Mouse (Mus musculus) small intestine, adult 2 months (tissue): ENCODE data around the gene Abhd5. TPM values are rescaled to one million over a fixed set of nuclear protein-coding genes. Genes with fewer than 3 reads are reported as not detected.

Experiments
- H3K27ac ChIP-seq: fragments of 200-500 bp; 2 replicates; pipeline ENCODE4 v1.5.1; 2012; ENCODE audit warnings: low read depth, low read length, control low read depth, inconsistent platforms; ENCODE audit not compliant: insufficient read depth
- H3K27me3 ChIP-seq: fragments of 200-500 bp; 2 replicates; pipeline ENCODE4 v1.6.1; 2012; ENCODE audit warnings: mild to moderate bottlenecking, moderate library complexity, low read length, inconsistent platforms; ENCODE audit not compliant: control insufficient read depth, insufficient read depth
- H3K36me3 ChIP-seq: fragments of 200-500 bp; 2 replicates; pipeline ENCODE4 v1.6.1; 2012; ENCODE audit warnings: mild to moderate bottlenecking, low read length, control low read depth, inconsistent platforms; ENCODE audit not compliant: control insufficient read depth, insufficient read depth
- H3K4me1 ChIP-seq: fragments of 200-500 bp; 2 replicates; pipeline ENCODE4 v1.6.1; 2012; ENCODE audit warnings: low read length, inconsistent platforms, mixed read lengths; ENCODE audit not compliant: control insufficient read depth, insufficient read depth, insufficient read length
- H3K4me3 ChIP-seq: fragments of 200-500 bp; 2 replicates; pipeline ENCODE4 v1.5.1; 2012; ENCODE audit warnings: low read depth, mild to moderate bottlenecking, control low read depth, inconsistent platforms, low read length, moderate library complexity
- CTCF ChIP-seq: fragments of 200-500 bp; IDR thresholded peaks from 2 replicates; pipeline ENCODE4 v1.5.1; 2012; ENCODE audit warnings: low read depth, mild to moderate bottlenecking, control low read depth, inconsistent platforms, low read length, moderate library complexity, mixed read lengths; ENCODE audit not compliant: insufficient replicate concordance, insufficient read length; ENCODE audit errors: extremely low read depth
- POLR2A ChIP-seq: fragments of 200-500 bp; IDR thresholded peaks from 2 replicates; pipeline ENCODE4 v1.6.1; 2012; ENCODE audit warnings: low read depth, mild to moderate bottlenecking, control low read depth, inconsistent platforms, low read length, moderate library complexity
- WGBS: fragments of 180-500 bp; shearing (Covaris S2); methylation state at CpG from one replicate; pipeline ENCODE4 v1.1.7; 2018; 5-methylcytosine and 5-hydroxymethylcytosine counted together
- polyA plus RNA-seq: library from polyadenylated mRNA; depleted of rRNA; stranded (reverse); fragments of >200 nt; gene quantifications from 2 replicates; pipeline ENCODE4 v1.2.3, GENCODE M21; 2012

The Abhd5 gene
- polyA plus RNA-seq, 1 experiment: 9.2 TPM

DNA sequence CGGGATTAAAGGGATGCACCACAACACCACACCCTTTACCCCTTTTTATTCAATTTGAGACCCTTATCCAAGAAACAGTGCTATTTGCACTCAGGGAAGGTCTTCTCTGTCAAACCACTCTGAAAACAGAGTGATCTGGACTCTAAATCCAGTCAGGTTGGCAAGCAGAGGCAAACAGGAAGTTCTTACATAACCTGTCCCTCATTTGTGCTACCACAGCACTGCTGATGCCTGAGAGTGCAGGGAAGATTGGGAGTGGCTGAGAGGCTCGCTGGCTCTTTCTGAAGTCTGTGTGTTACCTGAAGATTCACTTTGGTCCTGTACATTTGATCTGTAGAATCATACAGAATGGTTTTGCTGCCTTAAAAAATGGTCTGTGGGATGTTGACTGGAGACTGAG lies 14.7 kb upstream of the Abhd5 start:
- Histone ChIP-seq H3K4me3 (no peak overlapping the region), H3K27me3 (no peaks in the 10 kb centered on the region), H3K27ac (no peak overlapping the region), H3K4me1 (peaks cover 4% of the 10 kb centered on the region), H3K36me3 (no peaks in the 10 kb centered on the region)
- 41% methylated on average over 2 of the region's 2 CpGs for WGBS
- TF ChIP-seq CTCF: no peak
- TF ChIP-seq POLR2A: no peak

GRCm38 (mm10) chr9:122337510-122337931 lies 13.9 kb upstream of the Abhd5 start:
- Histone ChIP-seq H3K4me1 (peaks cover 4% of the 10 kb centered on the region), H3K27me3 (no peaks in the 10 kb centered on the region), H3K27ac (no peak overlapping the region), H3K4me3 (no peak overlapping the region), H3K36me3 (no peaks in the 10 kb centered on the region)
- 19% methylated on average over 8 of the region's 8 CpGs for WGBS
- TF ChIP-seq POLR2A (no peak), CTCF (no peak)

GRCm38 (mm10) chr9:122339972-122340371 lies 11.4 kb upstream of the Abhd5 start:
- no peaks in the 10 kb centered on the region for H3K27me3 ChIP-seq
- peaks cover 4% of the 10 kb centered on the region for H3K4me1 ChIP-seq
- H3K4me3 ChIP-seq: no peak overlapping the region
- no peaks in the 10 kb centered on the region for H3K36me3 ChIP-seq
- 42% methylated on average over 5 of the region's 5 CpGs for WGBS
- TF ChIP-seq CTCF (no peak), POLR2A (no peak)
- no peak overlapping the region for H3K27ac ChIP-seq

- Histone ChIP-seq H3K4me3 (no peak overlapping the region), H3K27ac (no peak overlapping the region), H3K27me3 (no peaks in the 10 kb centered on the region), H3K4me1 (no peaks in the 10 kb centered on the region), H3K36me3 (no peaks in the 10 kb centered on the region)
- WGBS: 77% methylated on average over 7 of the region's 7 CpGs
- TF ChIP-seq CTCF (no peak), POLR2A (no peak)
Observed at GRCm38 (mm10) chr9:122343399-122343798, 8.0 kb upstream of the Abhd5 start.

DNA sequence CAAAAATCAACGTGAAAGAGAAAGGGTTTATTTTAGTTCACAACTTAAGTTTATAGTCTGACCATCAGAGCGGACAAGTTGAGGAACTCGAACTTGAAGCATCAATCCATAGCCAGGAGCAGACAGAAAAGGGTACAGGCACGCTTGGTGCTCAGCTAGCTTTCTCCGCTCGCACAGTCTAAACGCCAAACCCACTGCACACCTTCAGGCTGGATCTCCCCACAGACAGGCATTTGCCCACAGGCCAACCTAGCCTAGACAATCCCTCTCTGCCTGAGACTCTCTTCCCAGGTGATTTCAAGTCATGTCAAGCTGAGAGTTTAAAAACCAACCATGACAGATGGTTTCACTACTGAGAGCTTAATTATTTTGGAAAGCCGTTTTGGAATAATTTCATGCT lies 6.8 kb upstream of the Abhd5 start:
- TF ChIP-seq CTCF: no peak
- no peak for TF ChIP-seq POLR2A
- 85% methylated on average over 8 of the region's 8 CpGs for WGBS
- Histone ChIP-seq H3K4me3 (no peak overlapping the region), H3K27me3 (no peaks in the 10 kb centered on the region), H3K4me1 (no peaks in the 10 kb centered on the region), H3K27ac (no peak overlapping the region), H3K36me3 (no peaks in the 10 kb centered on the region)

- no peaks in the 10 kb centered on the region for H3K4me1 ChIP-seq
- no peaks in the 10 kb centered on the region for H3K36me3 ChIP-seq
- H3K27me3 ChIP-seq: no peaks in the 10 kb centered on the region
- no peak overlapping the region for H3K4me3 ChIP-seq
- WGBS: 76% methylated on average over 3 of the region's 3 CpGs
- no peak for TF ChIP-seq POLR2A
- TF ChIP-seq CTCF: no peak
- H3K27ac ChIP-seq: no peak overlapping the region
Observed at GRCm38 (mm10) chr9:122345291-122345690, 6.1 kb upstream of the Abhd5 start.

DNA sequence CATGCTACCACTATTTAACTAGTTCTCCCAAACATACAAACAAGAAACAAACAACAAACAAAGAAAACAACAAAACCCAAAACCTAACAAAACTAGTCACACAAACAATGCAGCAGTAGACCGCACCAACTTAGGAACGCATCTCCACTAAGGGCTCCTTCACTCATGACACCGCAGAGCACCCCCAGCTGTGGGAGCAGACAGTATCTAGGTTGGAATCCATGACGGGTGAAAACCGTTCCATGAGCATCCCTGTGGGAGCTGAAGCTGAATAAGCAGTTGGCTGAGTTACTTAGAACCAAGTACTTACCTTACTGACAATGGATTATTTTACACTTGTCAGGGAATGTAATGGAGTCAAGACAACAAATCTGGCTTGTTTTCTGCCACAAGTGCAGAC lies 5.3 kb upstream of the Abhd5 start:
- H3K36me3 ChIP-seq: no peaks in the 10 kb centered on the region
- TF ChIP-seq CTCF (no peak), POLR2A (no peak)
- H3K4me3 ChIP-seq: no peak overlapping the region
- 85% methylated on average over 5 of the region's 5 CpGs for WGBS
- H3K27me3 ChIP-seq: no peaks in the 10 kb centered on the region
- H3K4me1 ChIP-seq: peaks cover 1% of the 10 kb centered on the region; the same call in 1 of the 2 replicates
- no peak overlapping the region for H3K27ac ChIP-seq

- TF ChIP-seq CTCF (no peak), POLR2A (no peak)
- WGBS: 85% methylated on average over 1 of the region's 1 CpGs
- no peak overlapping the region for H3K4me3 ChIP-seq
- H3K27me3 ChIP-seq: no peaks in the 10 kb centered on the region
- H3K4me1 ChIP-seq: peaks cover 3% of the 10 kb centered on the region; the same call in 1 of the 2 replicates
- H3K27ac ChIP-seq: no peak overlapping the region
- no peaks in the 10 kb centered on the region for H3K36me3 ChIP-seq
Observed at GRCm38 (mm10) chr9:122347882-122348281, 3.5 kb upstream of the Abhd5 start.
